Mouse (Mus musculus): ENCODE data around the gene 2410002F23Rik. TPM values are rescaled to one million over a fixed set of nuclear protein-coding genes. Genes with fewer than 3 reads are reported as not detected.
"Not testable (repeated sequence)": the region's sequence is repeated elsewhere in the genome, so short reads cannot be mapped to it uniquely, and the experiment has no call there.

Gene 2410002F23Rik
- polyA plus RNA-seq, 1 experiment from 2014 or later: 195 TPM

GRCm38 (mm10) chr7:44244080-44244479 lies 2.4 kb upstream of the 2410002F23Rik start:
- H3K36me3 ChIP-seq (replicated peaks): peaks cover 13% of the 10 kb centered on the region
- H3K27ac ChIP-seq: no peak overlapping the region
- H3K4me1 ChIP-seq: peaks cover 23% of the 10 kb centered on the region
- H3K9me3 ChIP-seq: no peaks in the 10 kb centered on the region
- no peak overlapping the region for H3K4me2 ChIP-seq
- no peak overlapping the region for H3K4me3 ChIP-seq (replicated peaks)
- H3K9ac ChIP-seq: no peak overlapping the region
- no peaks in the 10 kb centered on the region for H3K27me3 ChIP-seq
- no peak for ATAC-seq (ENCODE audit: low FRiP score)
- WGBS: 73% methylated on average over 1 of the region's 1 CpGs

DNA sequence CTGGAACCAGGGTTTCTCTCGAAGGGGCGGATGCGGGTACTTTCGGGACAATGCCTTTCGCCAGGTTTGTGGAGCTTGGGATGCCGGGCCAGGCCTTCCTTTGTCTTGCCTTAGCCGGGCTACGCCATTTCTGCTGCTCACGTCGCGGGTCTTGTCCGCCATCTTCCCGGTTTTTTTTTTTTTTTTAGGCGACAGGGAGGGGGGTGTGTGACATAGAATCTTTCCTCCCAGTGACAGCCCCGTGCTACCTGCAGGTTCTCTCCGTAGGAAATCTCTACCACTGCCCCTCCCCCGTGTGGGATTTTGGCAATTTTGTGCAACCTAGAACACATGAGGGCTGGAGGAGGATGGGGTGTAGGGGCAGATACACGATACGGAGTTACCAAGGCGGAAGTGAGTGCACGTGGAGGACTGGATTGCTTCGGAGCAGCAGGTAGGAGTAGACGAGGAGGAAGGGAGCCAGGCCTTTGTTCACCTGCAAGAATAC lies 505 bp downstream of the 2410002F23Rik start:
- H3K9ac ChIP-seq: peak overlapping the region; percentile 93
- peak overlapping the region; percentile 82 for H3K4me2 ChIP-seq
- peak overlapping the region; percentile 87 for H3K4me3 ChIP-seq (replicated peaks)
- H3K4me1 ChIP-seq: peaks cover 26% of the 10 kb centered on the region
- H3K9me3 ChIP-seq: no peaks in the 10 kb centered on the region
- peak overlapping the region; percentile 91 for H3K27ac ChIP-seq
- WGBS: under 1% methylated on average over 23 of the region's 23 CpGs
- ATAC-seq (ENCODE audit: low FRiP score): peak; percentile 20
- H3K27me3 ChIP-seq: no peaks in the 10 kb centered on the region
- peaks cover 38% of the 10 kb centered on the region for H3K36me3 ChIP-seq (replicated peaks)

DNA sequence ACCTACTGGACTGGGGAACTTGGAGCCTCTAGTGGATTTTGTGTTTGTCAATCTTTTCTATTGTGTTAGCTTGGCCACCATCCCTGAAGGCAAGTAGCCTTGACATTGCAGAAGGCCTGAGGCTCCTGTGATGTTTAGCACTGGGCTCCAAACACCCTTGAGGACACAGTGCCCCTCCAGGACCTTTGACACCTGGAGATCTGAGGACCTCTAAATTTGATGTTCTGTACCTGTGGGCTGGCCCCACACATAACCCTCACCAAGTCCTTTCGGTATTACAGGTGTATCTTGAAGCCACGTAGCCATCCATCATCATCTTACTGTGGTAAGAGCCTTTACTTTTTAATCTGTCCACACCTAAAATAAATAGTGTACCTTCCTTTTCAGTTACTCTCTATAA lies 1.4 kb downstream of the 2410002F23Rik start:
- Histone ChIP-seq H3K4me3 (replicated peaks) (peak overlapping the region; percentile 87), H3K4me1 (peaks cover 26% of the 10 kb centered on the region), H3K27me3 (no peaks in the 10 kb centered on the region), H3K9ac (peak overlapping the region; percentile 93), H3K4me2 (peak overlapping the region; percentile 82), H3K27ac (no peak overlapping the region), H3K36me3 (replicated peaks) (peaks cover 47% of the 10 kb centered on the region), H3K9me3 (no peaks in the 10 kb centered on the region)
- no peak for ATAC-seq (ENCODE audit: low FRiP score)
- WGBS: 94% methylated on average over 2 of the region's 2 CpGs

DNA sequence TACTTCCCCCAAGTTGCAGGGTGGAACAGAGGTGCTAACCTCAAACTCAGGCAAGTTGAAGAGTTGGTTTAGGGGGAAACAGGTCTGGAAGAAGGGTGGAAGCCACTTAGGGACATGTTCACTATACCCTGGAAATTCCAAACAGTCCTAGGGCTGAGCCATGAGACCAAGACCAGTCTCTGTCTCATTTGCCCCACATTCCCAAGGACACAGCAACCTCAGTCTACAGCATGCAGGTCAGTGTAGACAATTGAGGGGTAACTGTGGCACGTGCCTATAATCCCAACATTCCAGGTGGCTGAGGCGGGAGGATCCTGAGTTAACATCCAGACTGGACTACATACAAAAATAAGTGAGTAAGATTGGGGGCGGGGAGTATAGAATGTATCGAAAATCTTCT lies 2.7 kb downstream of the 2410002F23Rik start:
- Histone ChIP-seq H3K4me1 (peaks cover 26% of the 10 kb centered on the region), H3K36me3 (replicated peaks) (peaks cover 60% of the 10 kb centered on the region)
- 91% methylated on average over 4 of the region's 4 CpGs for WGBS

GRCm38 (mm10) chr7:44250732-44251275 lies 4.3 kb downstream of the 2410002F23Rik start:
- not testable (repeated sequence) for H3K4me3 ChIP-seq (replicated peaks); ATAC-seq (ENCODE audit: low FRiP score); H3K27ac ChIP-seq; H3K9ac ChIP-seq; H3K27me3 ChIP-seq; H3K4me2 ChIP-seq; H3K9me3 ChIP-seq
- WGBS: 88% methylated on average over 17 of the region's 17 CpGs
- peaks cover 18% of the 10 kb centered on the region for H3K4me1 ChIP-seq
- H3K36me3 ChIP-seq (replicated peaks): peaks cover 70% of the 10 kb centered on the region

More for the DNA sequence above, 2.7 kb downstream of the 2410002F23Rik start:
- no peaks in the 10 kb centered on the region for H3K27me3 ChIP-seq
- no peak overlapping the region for H3K4me2 ChIP-seq
- no peak overlapping the region for H3K9ac ChIP-seq
- no peak overlapping the region for H3K4me3 ChIP-seq (replicated peaks)
- H3K27ac ChIP-seq: no peak overlapping the region
- no peaks in the 10 kb centered on the region for H3K9me3 ChIP-seq
- ATAC-seq (ENCODE audit: low FRiP score): no peak

DNA sequence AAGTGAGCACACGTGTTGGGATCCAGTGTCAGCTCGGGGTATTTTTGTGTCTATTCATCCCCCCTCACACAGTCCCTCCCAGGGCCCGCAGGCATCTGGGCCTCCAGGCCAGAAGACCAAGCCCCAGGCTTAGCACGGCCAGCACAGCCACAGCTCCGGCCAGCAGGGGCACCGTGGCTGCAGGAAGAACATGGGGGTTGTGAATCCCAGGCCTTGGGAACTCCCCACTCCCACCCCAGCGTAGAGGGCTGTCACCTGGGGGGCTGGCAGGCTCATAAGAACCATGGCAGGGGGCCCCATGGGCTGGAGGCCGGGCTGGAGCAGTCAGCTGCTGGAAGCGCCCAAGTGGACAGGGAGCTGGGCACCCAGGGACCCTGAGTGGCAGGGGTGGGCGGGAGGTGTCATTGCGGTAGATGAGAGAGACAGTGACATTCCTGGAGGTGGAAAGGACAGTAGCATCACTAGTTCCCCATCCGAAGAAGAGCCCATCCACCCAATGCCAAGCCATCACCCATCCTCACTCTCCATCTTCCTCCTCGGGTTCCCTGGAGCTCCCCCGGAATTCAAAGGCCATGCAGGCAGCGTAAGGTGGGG lies 6.6 kb downstream of the 2410002F23Rik start:
- H3K36me3 ChIP-seq (replicated peaks): peaks cover 67% of the 10 kb centered on the region
- no peak for ATAC-seq (ENCODE audit: low FRiP score)
- peaks cover 9% of the 10 kb centered on the region for H3K4me1 ChIP-seq
- no peak overlapping the region for H3K9ac ChIP-seq
- WGBS: 71% methylated on average over 15 of the region's 15 CpGs
- no peaks in the 10 kb centered on the region for H3K9me3 ChIP-seq
- no peaks in the 10 kb centered on the region for H3K27me3 ChIP-seq
- no peak overlapping the region for H3K4me2 ChIP-seq
- H3K4me3 ChIP-seq (replicated peaks): no peak overlapping the region
- H3K27ac ChIP-seq: 0 out of 2 replicates have a peak overlapping the region, but pooled peaks have one; percentile 2

DNA sequence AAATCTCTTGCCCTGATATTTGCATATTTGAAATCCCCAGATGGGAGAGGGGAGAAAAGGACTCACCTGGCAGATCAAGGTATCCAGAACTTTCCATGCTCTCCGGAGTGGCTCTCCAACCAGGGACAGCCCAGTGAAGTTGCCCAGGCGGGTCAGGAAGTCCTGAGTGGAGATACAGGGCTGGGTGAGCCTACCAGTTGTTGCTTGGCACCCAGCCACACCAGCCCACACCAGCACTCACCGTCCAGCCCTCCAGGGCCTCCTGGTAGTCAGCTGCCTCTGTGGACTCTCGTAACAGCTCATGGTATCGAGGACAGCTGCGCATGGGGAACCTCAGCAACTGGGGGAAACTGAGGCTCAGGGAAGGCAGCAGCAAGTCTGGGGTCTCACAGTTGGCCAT lies 8.4 kb downstream of the 2410002F23Rik start:
- Histone ChIP-seq H3K9me3 (no peaks in the 10 kb centered on the region), H3K4me3 (replicated peaks) (no peak overlapping the region), H3K4me2 (no peak overlapping the region), H3K36me3 (replicated peaks) (peaks cover 49% of the 10 kb centered on the region), H3K27me3 (no peaks in the 10 kb centered on the region), H3K4me1 (no peaks in the 10 kb centered on the region), H3K27ac (no peak overlapping the region), H3K9ac (no peak overlapping the region)
- no peak for ATAC-seq (ENCODE audit: low FRiP score)
- WGBS: 90% methylated on average over 6 of the region's 6 CpGs

GRCm38 (mm10) chr7:44257278-44257677 lies 10.8 kb downstream of the 2410002F23Rik start, which contains the start of gene Acp4:
TSS of gene Acp4 (minus strand) at chr7:44257378.
- Histone ChIP-seq H3K4me1 (no peaks in the 10 kb centered on the region), H3K9ac (no peak within 1 kb of the TSS), H3K27me3 (peaks cover 10% of the 10 kb centered on the region; the same call in 1 of the 2 replicates), H3K36me3 (replicated peaks) (peaks cover 29% of the 10 kb centered on the region), H3K4me3 (replicated peaks) (no peak within 1 kb of the TSS), H3K9me3 (no peaks in the 10 kb centered on the region), H3K4me2 (no peak within 1 kb of the TSS), H3K27ac (no peak within 1 kb of the TSS)
- WGBS: 83% methylated on average over 4 of the region's 4 CpGs
- ATAC-seq (ENCODE audit: low FRiP score): no peak

DNA sequence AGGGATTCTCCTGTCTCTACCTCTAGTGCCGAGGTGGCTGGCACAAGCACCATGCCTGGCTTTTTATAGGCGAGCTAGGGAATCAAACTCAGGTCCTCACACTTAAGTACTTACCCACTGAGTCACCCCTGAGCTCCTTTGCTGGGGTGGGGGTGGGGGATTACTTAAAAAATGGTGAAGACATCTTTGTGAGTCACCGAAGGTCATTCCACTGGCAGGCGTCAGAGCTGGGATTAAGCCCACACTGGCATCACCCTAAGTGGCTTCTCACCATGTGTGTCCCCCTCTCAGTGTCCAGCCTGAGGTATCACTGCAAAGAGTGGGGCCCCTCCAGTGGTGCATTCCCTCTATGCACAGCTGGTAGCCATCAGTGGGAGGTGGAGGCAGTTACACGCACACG lies 13.9 kb downstream of the 2410002F23Rik start:
- 71% methylated on average over 6 of the region's 6 CpGs for WGBS

GRCm38 (mm10) chr7:44261147-44261546 lies 14.6 kb downstream of the 2410002F23Rik start, which contains the start of gene Gm15517:
TSS of gene Gm15517 (plus strand) at chr7:44261447.
- WGBS: 70% methylated on average over 5 of the region's 5 CpGs
- Histone ChIP-seq H3K36me3 (replicated peaks) (no peaks in the 10 kb centered on the region), H3K27me3 (peaks cover 26% of the 10 kb centered on the region), H3K4me2 (no peak within 1 kb of the TSS), H3K9ac (no peak within 1 kb of the TSS), H3K9me3 (no peaks in the 10 kb centered on the region), H3K4me1 (peaks cover 7% of the 10 kb centered on the region), H3K27ac (no peak within 1 kb of the TSS), H3K4me3 (replicated peaks) (no peak within 1 kb of the TSS)
- ATAC-seq (ENCODE audit: low FRiP score): no peak

More for the DNA sequence above, 13.9 kb downstream of the 2410002F23Rik start:
- Histone ChIP-seq H3K27me3 (peaks cover 26% of the 10 kb centered on the region), H3K4me2 (no peak overlapping the region), H3K9ac (no peak overlapping the region), H3K4me1 (peaks cover 7% of the 10 kb centered on the region), H3K4me3 (replicated peaks) (no peak overlapping the region), H3K9me3 (no peaks in the 10 kb centered on the region), H3K27ac (no peak overlapping the region), H3K36me3 (replicated peaks) (no peaks in the 10 kb centered on the region)
- ATAC-seq (ENCODE audit: low FRiP score): no peak

- WGBS: 2% methylated on average over 34 of the region's 34 CpGs
- peaks cover 40% of the 10 kb centered on the region for H3K27me3 ChIP-seq
- peaks cover 7% of the 10 kb centered on the region for H3K4me1 ChIP-seq
- peak; percentile 85 for ATAC-seq (ENCODE audit: low FRiP score)
- no peak overlapping the region for H3K27ac ChIP-seq
- peak overlapping the region; percentile 52 for H3K4me2 ChIP-seq
- H3K9ac ChIP-seq: peak overlapping the region; percentile 48; the same call in 1 of the 2 replicates
- peak overlapping the region; percentile 32 for H3K4me3 ChIP-seq (replicated peaks)
- no peaks in the 10 kb centered on the region for H3K9me3 ChIP-seq
- H3K36me3 ChIP-seq (replicated peaks): no peaks in the 10 kb centered on the region
Measured at GRCm38 (mm10) chr7:44262791-44263643, 16.5 kb downstream of the 2410002F23Rik start.

DNA sequence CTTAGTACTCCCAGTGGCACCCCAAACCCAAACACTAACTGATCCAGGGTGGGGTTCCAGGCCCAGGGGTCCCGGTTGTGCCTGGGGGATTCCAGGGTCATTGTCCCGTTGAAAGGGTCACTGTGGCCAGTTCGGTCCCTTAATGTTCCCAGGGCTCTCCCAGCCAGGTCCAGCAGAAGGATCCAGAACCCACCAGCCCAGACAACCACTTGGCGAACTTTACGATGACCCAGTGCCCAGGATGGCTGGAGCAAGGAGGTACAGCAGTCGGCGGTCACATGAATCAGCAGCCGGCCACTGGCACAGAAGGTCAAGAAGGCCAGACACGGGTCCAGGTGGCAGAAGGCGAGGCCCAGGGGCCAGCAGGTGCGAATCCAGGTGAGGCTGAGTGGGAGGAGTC lies 21.6 kb downstream of the 2410002F23Rik start:
- peaks cover 4% of the 10 kb centered on the region for H3K4me1 ChIP-seq
- no peak overlapping the region for H3K4me3 ChIP-seq (replicated peaks)
- no peaks in the 10 kb centered on the region for H3K9me3 ChIP-seq
- no peak overlapping the region for H3K9ac ChIP-seq
- H3K36me3 ChIP-seq (replicated peaks): no peaks in the 10 kb centered on the region
- 85% methylated on average over 11 of the region's 11 CpGs for WGBS
- peaks cover 47% of the 10 kb centered on the region for H3K27me3 ChIP-seq
- no peak overlapping the region for H3K4me2 ChIP-seq
- ATAC-seq (ENCODE audit: low FRiP score): no peak
- no peak overlapping the region for H3K27ac ChIP-seq
